Mouse (Mus musculus) liver, adult 2 months (tissue): Measurements from ENCODE around the gene Tshz2.

Source experiments
- CTCF ChIP-seq: fragments of 200-500 bp; IDR thresholded peaks from 2 replicates; pipeline ENCODE4 v1.5.1; 2011; ENCODE audit warnings: low read depth, low read length, control low read depth
- POLR2A ChIP-seq: fragments of 200-500 bp; IDR thresholded peaks from 2 replicates; pipeline ENCODE4 v1.6.1; 2011; ENCODE audit warnings: low read length, control low read depth; ENCODE audit not compliant: insufficient read depth; ENCODE audit errors: extremely low read depth

- TF ChIP-seq CTCF (no peak), POLR2A (no peak)
Observed at GRCm38 (mm10) chr2:169787381-169787780, 154.6 kb downstream of the Tshz2 start.
